Mouse (Mus musculus) frontal cortex, postnatal 36 days (tissue): Measurements from ENCODE around the gene Siah1a.

ENCODE experiments used
- DNase-seq, 2 experiments: peaks; one replicate each; pipeline ENCODE4 v3.0.0; 2022; ENCODE audit warnings: low spot score in 2 of 2

Siah1a gene

DNA sequence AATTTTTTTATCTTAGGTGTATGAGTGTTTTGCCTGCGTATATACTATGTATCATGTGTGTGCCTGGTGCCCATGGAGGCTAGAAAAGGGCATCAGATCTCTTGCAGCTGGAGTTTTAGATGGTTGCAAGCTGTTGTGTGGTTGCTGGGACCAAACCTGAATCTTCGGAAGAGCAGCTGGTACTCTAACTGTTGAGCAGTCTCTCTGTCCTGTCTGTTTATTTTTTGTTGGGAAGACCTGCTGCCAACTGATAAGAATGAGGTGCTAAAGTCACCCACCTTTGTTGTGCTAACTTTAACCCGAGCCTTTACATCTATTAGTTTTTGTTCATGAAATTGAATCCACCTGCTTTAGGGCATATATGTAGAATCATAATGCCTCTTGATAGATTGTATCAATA, 43.3 kb downstream of the Siah1a start:
- DNase-seq = no peak

- no peak for DNase-seq
These were observed 46.3 kb downstream of the Siah1a start for GRCm38 (mm10) chr8:86699471-86699870.

DNA sequence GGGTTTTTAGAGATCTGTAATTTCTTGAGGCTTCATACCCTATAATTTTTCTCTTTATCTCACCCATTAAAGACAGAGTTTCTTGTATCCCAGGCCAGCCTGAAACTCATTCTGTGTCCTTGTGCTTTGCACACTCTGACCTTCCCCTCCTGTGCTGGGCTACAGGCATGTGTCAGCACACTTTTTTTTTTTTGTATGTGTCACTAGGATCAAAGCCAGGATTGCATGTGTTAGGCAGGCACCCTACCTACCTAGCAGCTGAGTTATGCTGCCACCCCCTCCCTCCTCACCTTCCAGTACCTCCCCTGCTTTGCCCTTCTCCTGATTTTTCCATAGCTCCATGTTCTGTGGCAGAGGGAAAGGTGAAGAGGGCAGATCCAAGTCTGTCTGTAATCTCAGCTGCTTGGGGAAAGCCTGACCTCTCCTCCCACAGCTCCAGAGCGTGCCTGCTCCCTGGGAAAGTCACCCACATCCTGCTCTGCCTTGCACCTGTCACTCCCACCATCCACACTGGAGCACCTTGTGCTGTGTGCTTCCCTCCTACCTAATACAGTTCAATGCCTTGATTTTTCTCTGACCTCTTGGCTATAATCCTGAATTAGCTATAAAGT, 46.8 kb downstream of the Siah1a start:
- no peak for DNase-seq

- DNase-seq = no peak
These were observed 50.0 kb downstream of the Siah1a start for GRCm38 (mm10) chr8:86695703-86696102.

GRCm38 (mm10) chr8:86694011-86694410, 51.7 kb downstream of the Siah1a start:
- DNase-seq = no peak

GRCm38 (mm10) chr8:86692107-86692506, 53.6 kb downstream of the Siah1a start:
- no peak for DNase-seq

DNA sequence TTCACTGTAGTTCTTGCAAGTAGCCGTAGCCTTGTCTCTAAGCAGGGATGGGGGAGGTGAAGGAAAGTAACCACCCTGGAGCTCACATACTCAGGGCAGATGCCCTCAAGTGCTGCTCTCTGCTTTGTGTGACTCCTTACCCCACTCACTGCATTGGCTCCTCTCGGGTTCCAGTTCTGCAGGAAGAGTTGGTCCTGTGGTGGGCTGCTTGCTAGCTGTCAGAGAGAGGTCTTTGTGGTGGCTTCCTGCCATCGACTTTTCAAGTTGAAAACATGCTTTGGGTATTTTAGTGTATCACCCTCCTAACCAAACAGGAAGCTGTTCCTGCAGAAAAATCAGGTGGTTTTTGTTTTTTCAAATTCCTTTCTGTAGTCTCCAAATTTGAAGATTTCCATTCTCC, 59.1 kb downstream of the Siah1a start:
- no peak for DNase-seq
